Mouse (Mus musculus): ENCODE data around the gene Smim13. TPM values are rescaled to one million over a fixed set of nuclear protein-coding genes. Genes with fewer than 3 reads are reported as not detected.
"Not testable (repeated sequence)": the region's sequence is repeated elsewhere in the genome, so short reads cannot be mapped to it uniquely, and the experiment has no call there.

Gene Smim13
- total RNA-seq (2014; fragmentation: Nextera tagmentation) (24.5 and 26.4 TPM in 2 replicates), total RNA-seq (2017) (23.5 and 28.6 TPM in 2 replicates)

DNA sequence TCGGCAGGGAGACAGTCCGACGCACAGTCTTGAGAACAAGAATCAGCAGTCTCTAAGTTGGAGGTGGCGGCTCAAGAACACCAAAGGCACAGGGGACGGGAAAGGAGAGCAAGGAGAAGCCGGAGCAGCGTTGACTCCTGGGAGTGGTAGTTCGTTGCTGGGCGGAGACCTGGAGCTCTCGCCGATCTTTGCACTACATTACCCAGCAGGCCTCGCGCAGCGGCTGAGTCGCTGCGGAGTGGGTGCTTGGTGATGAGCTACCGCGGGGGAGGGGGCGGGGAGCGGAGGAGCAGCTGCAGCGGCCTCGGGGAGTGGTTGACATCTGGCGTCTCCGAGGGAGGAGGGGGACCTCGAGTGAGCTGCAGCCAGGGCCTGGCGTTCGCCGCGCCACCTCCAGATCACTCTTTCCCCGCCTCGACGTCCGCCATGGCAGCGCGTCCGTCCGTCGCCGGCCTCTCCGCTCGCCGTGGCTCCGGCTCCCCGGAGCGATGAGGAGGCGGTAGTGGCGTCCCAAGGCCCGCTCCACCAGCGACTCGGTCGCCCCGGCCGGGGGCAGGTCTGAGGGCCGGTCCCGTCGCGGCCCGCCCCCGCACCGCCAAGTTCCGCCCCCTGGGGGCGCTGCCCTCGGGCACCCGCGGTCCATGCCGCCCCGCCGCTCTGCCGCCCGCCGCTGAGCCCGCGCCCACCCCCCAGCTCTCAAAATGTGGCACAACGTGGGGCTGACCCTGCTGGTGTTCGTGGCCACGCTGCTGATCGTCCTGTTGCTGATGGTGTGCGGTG, at the start of gene Smim13:
Smim13 (plus strand) TSS at position 307 of the 780 bp plus-strand sequence.
- ATAC-seq (replicated peaks; ENCODE audit: low FRiP score, low TSS enrichment, poor library complexity, severe bottlenecking), result peak; percentile 97

DNA sequence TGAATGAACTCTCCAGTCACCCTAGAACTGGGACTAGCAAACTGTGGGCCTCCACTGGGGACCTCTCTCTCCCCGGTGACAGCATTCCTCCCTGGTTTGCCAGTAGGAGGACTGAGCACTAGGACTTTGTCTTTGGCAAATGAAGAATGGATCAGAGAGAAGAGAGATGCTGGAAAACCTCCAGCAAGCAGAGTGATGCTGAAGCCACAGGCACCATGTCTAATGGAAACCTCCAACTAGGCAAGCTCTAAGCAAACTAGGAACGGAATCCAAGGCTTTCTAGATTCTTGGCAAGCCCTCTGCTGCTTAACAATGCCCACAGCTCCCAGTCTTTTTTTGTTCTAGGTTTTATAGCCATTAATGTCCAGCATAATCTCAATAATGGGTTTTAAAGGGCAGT, 48.8 kb upstream of the Smim13 start:
- no peak for ATAC-seq (replicated peaks; ENCODE audit: low FRiP score, low TSS enrichment, poor library complexity, severe bottlenecking)

DNA sequence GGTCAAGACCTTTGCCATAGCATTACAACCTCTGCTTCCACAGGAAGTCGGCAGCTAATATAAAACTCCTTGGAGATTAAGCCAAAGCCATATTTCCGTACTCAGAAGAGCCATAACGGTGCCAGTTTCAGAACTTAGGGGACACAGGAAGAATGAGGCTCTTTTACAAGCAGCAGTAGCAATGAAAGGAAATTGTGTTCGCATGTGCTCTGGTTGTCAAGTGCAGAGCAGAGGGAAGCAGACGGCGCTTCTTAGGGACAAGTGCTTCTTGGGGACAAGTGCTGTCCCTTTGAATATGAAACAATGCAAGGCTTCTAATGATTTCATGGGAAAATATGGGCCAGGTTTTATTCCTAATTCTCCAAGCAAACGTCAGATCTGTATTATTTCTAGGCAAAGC, 46.4 kb upstream of the Smim13 start:
- no peak for ATAC-seq (replicated peaks; ENCODE audit: low FRiP score, low TSS enrichment, poor library complexity, severe bottlenecking)

DNA sequence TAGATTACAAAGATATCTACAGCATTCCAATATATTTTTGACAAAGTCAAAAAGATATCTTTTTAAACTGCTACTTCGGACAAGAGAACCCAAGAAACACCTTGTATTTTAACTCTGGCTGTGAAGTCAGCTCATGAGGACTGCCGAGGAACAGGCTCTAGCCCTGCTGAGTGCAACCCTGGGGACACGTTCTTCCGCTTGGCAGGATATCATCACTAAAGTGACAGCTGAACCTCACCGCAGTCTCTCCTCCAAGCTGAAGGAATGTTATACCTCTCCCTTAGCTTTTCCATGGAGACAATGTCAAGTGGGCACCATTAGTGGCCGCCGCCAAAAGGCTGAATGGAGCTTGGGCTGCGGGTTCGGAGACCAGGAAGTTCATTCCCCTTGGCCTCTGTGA, 46.0 kb upstream of the Smim13 start:
- no peak for ATAC-seq (replicated peaks; ENCODE audit: low FRiP score, low TSS enrichment, poor library complexity, severe bottlenecking)

- not testable (repeated sequence) for ATAC-seq (replicated peaks; ENCODE audit: low FRiP score, low TSS enrichment, poor library complexity, severe bottlenecking)
Observed at GRCm38 (mm10) chr13:41205568-41205967, 44.1 kb upstream of the Smim13 start.

DNA sequence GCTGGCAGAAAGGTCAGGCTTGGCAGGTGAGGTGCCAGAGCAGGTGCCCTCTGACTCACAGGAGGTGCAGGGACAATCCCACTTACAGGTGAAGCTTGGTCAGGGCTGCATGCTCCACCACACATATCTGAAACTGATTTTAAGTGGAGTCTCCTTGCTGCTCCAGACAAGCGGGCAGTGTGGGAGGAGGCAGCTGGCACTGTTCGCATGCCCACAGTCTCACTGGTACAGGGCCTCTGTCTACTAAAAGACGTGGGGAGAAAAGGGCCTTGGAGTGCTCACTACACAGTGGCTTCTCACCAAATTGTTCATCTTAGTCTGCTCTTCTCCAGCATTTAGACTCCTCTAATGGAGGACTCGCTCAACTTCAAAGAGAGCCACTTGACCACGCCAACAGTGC, 43.4 kb upstream of the Smim13 start:
- ATAC-seq (replicated peaks; ENCODE audit: low FRiP score, low TSS enrichment, poor library complexity, severe bottlenecking), result no peak

DNA sequence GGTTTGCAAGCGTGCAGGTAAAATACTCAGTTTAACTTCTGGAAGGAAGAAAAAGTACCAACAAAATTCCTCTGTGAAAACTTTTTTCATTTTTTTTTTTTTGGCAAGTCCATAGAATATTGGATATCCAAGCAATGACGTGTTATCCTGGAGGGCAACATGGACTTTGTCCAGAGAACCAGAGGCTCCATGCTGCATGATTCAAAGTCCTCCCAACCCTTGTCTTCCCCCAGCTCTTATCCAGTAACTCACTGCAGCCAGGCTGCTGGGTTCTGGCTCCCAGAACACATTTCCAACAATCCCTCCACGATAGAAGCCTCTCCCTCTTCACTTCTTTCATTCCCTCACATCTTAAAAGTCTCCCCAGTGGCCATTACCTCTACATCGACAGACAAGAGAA, 38.4 kb upstream of the Smim13 start:
- ATAC-seq (replicated peaks; ENCODE audit: low FRiP score, low TSS enrichment, poor library complexity, severe bottlenecking), result no peak

GRCm38 (mm10) chr13:41212558-41213322, 36.9 kb upstream of the Smim13 start:
- ATAC-seq (replicated peaks; ENCODE audit: low FRiP score, low TSS enrichment, poor library complexity, severe bottlenecking), result no peak

- ATAC-seq (replicated peaks; ENCODE audit: low FRiP score, low TSS enrichment, poor library complexity, severe bottlenecking), result no peak
Observed at GRCm38 (mm10) chr13:41215669-41216068, 34.0 kb upstream of the Smim13 start.

- ATAC-seq (replicated peaks; ENCODE audit: low FRiP score, low TSS enrichment, poor library complexity, severe bottlenecking), result no peak
Observed at GRCm38 (mm10) chr13:41216236-41216635, 33.4 kb upstream of the Smim13 start.

DNA sequence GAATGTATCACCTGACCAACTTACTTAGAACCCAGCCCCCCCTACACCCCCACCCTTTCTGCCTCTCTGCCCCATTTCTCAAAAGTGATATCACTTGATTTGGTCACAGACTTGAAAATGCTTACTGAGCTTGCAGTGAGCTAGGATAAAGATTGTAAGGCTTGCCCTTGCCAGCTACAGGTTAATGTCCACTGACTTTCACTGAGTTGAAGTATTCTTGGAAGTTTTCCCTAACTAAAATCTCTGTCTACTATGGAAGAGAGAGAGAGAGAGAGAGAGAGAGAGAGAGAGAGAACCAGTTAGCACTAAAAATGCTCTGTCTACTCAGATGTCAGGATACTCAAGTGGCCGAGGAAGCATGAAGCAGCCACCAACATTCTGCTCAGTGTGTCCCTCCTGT, 30.6 kb upstream of the Smim13 start:
- ATAC-seq (replicated peaks; ENCODE audit: low FRiP score, low TSS enrichment, poor library complexity, severe bottlenecking), result no peak

DNA sequence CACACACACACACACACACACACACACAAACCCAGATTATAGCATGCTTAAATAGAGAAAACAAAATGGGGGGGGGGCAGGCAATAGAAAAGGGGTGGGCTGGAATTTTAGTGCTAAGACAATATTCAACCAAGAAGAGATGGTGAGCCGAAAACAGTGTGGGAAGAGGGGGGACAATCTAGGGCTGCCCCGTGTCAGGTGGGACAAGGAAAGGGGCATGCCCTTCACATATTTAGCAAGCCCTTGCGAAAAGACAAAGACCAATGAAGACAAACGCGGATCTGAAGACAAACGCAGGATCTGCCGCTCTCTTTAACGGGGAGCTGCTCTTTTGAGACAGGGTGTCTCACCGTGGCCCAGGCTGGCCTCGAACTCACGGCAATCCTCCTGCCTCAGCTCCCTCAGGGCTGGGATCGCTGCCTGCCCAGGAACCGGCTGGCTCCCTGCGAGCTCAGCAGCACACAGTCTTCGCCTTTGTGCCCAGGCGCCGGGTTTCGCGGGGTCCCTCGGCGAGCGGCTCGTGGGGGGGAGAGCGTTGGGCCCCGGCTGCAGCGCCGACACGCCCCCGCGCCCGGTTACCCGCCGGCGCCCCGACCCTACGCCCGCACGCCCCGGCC, 29.8 kb upstream of the Smim13 start:
- 0 out of 2 replicates have a peak, but pooled peaks have one; percentile 16 for ATAC-seq (replicated peaks; ENCODE audit: low FRiP score, low TSS enrichment, poor library complexity, severe bottlenecking)

DNA sequence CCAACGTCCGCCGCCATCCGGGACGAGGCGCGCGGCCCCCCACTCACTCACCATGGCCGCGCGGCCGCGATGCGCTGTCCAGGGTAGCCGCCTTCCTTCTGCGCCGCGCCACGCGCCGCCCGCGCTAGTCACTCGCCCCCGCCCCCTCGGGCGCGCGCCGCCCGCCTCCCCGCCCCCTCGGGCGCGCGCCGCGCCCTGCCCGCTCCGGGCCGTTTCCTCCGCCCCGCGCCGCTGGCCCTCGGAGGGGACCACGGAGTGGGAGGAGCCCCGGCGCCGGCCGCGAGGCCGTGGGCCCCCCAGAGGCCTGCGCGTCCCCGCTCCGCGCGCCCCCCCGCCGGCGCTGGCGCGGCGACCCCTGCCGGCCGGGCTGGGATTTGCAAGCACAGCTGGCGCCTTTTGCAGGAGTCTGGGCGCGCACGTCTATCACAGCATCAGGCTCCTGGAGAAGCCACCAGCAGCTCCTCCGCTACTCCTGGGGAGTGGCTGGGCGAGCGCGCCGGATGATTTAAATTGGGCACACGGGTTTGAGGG, 29.3 kb upstream of the Smim13 start, which contains the start of gene Elovl2:
Elovl2 (minus strand) TSS at position 102 of the 531 bp plus-strand sequence.
- peak; percentile 76 for ATAC-seq (replicated peaks; ENCODE audit: low FRiP score, low TSS enrichment, poor library complexity, severe bottlenecking)

GRCm38 (mm10) chr13:41226513-41226912, 23.1 kb upstream of the Smim13 start:
- ATAC-seq (replicated peaks; ENCODE audit: low FRiP score, low TSS enrichment, poor library complexity, severe bottlenecking), result no peak

GRCm38 (mm10) chr13:41228060-41228459, 21.6 kb upstream of the Smim13 start:
- ATAC-seq (replicated peaks; ENCODE audit: low FRiP score, low TSS enrichment, poor library complexity, severe bottlenecking), result no peak

DNA sequence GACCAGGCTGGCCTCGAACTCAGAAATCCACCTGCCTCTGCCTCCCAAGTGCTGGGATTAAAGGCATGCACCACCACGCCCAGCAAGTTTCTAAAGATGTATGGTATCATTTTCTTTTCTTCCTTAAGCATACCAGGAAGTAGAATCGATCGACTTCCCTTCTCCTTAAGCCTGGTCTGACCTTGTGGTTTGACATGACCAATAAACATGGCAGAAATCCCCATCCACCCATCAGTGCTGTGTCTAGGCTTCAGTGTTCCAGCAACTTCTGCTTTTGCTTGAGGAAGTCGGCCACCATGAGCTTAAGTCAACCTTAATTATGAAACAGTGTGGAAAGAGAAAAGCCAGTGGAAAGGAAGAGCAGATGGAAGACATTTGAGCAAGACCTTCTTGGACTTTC, 19.4 kb upstream of the Smim13 start:
- ATAC-seq (replicated peaks; ENCODE audit: low FRiP score, low TSS enrichment, poor library complexity, severe bottlenecking), result no peak

DNA sequence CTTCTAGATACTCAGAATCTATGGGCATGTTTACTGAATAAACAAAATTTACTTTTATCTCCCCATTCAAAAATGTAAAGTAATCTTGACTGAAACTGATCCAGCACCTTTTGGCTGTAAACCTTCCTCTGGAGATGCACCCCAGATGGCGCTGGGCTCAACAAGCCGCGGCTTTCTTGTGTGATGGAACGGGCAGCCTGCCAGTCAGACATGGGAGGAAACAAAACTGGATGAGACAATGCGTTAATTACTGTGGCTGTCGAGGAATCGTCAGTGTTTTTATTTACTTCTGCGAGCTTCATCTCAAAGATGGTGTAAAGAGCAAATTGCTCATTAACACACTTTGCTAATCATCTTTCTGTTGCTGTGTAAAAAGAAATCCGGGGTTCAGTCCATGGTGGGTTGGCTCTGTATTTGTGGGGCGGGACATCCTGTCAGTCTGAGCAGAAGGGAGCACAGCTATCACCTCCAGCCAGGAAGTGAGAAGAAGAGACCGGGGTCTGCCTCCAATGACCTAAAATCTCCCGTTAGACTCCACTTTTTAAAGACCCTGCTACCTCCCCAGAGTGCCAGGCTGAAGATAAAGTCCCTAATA, 18.2 kb upstream of the Smim13 start:
- no peak for ATAC-seq (replicated peaks; ENCODE audit: low FRiP score, low TSS enrichment, poor library complexity, severe bottlenecking)

- ATAC-seq (replicated peaks; ENCODE audit: low FRiP score, low TSS enrichment, poor library complexity, severe bottlenecking), result no peak
Observed at GRCm38 (mm10) chr13:41232209-41232608, 17.4 kb upstream of the Smim13 start.

DNA sequence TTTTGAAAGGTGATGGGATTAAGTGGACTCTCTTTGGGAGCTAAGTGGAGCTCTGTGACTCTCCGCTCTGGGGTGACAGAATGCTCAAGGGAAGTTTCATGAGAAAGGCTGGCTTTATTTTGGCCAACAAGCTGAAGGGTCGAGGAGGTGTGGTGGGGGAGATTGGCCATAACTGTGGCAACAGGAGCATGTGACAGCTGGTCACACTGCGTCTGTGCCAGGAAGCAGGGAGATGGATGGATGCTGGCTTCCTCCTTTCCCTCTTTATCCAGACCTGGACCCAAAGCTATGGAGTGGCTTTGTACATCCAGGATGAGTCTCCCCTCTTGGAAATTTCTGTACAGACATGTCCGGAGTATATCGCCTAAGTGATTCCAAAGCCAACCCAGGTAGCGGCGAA, 16.4 kb upstream of the Smim13 start:
- ATAC-seq (replicated peaks; ENCODE audit: low FRiP score, low TSS enrichment, poor library complexity, severe bottlenecking), result no peak

DNA sequence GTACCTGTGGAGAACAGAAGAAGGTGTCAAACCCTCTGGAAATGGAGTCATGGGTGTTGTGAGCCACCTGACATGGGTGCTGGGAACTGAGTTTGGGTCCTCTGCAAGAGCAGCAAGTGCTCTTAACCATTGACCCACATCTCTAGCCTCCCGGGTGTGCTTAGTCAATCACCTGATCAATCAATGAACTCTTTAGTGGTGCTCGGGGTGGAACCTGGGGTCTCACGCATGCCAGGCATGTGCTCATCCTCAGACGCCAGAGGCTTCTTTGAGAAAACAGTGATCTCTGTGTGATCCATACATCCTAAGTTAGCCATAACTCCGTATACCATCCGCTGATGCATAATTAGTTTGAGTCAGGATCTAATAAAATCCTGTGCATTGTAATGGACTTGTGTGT, 14.5 kb upstream of the Smim13 start:
- no peak for ATAC-seq (replicated peaks; ENCODE audit: low FRiP score, low TSS enrichment, poor library complexity, severe bottlenecking)
